ENCODE assay signal across 10 mouse cellular contexts in the genomic region with DNA sequence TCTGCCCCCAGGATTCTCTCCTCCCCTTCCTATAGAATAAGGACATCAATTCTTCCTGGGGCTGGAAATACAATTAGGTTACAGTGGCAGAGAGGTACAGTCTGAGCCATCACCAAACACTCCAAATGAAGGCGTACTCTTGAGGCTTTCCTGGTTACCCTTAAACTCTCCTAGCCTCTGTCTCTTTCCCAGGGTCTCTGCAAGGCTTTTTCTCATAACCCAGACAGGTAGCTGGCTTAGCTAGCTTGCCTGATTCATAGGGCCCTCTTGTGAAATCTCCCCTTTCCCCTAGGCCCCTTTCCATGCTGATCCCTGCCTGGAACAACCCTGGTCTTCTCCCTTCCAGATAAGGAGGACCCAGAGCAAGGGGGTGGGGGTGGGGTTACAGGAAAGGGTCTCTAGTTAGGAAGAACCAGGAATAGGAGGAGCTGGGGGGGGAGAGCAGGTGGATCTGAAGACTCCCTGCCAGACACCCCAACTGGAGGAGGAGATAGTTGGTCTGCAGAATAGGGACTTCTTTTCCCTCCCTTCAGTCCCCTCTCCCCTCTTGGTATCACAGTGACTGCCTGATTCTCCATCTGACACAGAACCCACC. TPM values are rescaled to one million over a fixed set of nuclear protein-coding genes. Genes with fewer than 3 reads are reported as not detected.
DNase-seq lines count a peak whose midpoint lies in the region; ATAC-seq and TF ChIP-seq lines count a peak whose summit lies in the region.
"Had no signal": no experiment of that assay in that cellular context is flagged by ENCODE, and none has a peak within 500 bp of the region (broad histone marks: within the 10 kb centered on the region; RNA-seq: fewer than 3 reads in every experiment).

No protein-coding gene starts in this region.

- H3K9ac ChIP-seq in kidney, postnatal 0 days (ENCODE audit: low read depth, low read length): peak overlapping the region; percentile 45; the same call in 1 of the 2 replicates
- H3K9ac ChIP-seq in embryonic facial prominence, embryonic 15.5 days: no peak overlapping the region; the same call in 1 of the 2 replicates
- H3K9ac ChIP-seq in intestine, embryonic 16.5 days (ENCODE audit: low read depth, low read length): peak overlapping the region; percentile 73
- peak overlapping the region; percentile 24; the same call in 1 of the 2 replicates for H3K9ac ChIP-seq in midbrain, postnatal 0 days (replicated peaks; ENCODE audit: low read length, poor library complexity, severe bottlenecking)

- H3K4me2 ChIP-seq in kidney, postnatal 0 days (ENCODE audit: low read length): peak overlapping the region; percentile 95
- peak overlapping the region; percentile 86 for H3K4me2 ChIP-seq in embryonic facial prominence, embryonic 15.5 days (replicated peaks)
- peak overlapping the region; percentile 93 for H3K4me2 ChIP-seq in intestine, embryonic 16.5 days (ENCODE audit: low read depth, low read length)
- H3K4me2 ChIP-seq in midbrain, postnatal 0 days (ENCODE audit: low read depth, low read length, poor library complexity, severe bottlenecking): peak overlapping the region; percentile 98

- peak overlapping the region; percentile 60 for H3K4me3 ChIP-seq in kidney, postnatal 0 days (replicated peaks; ENCODE audit: low read depth, low read length)
- peak overlapping the region; percentile 72 for H3K4me3 ChIP-seq in embryonic facial prominence, embryonic 15.5 days (replicated peaks)
- peak overlapping the region; percentile 70 for H3K4me3 ChIP-seq in intestine, embryonic 16.5 days (ENCODE audit: low read length)
- H3K4me3 ChIP-seq in midbrain, postnatal 0 days (ENCODE audit: low read depth, low read length): peak overlapping the region; percentile 60

- peaks cover 20% of the 10 kb centered on the region; the same call in 1 of the 2 replicates for H3K4me1 ChIP-seq in kidney, postnatal 0 days (replicated peaks; ENCODE audit: insufficient read depth, low read length)
- peaks cover 55% of the 10 kb centered on the region for H3K4me1 ChIP-seq in embryonic facial prominence, embryonic 15.5 days
- H3K4me1 ChIP-seq in intestine, embryonic 16.5 days (ENCODE audit: control insufficient read depth, insufficient read depth, low read length): peaks cover 32% of the 10 kb centered on the region
- peaks cover 11% of the 10 kb centered on the region; the same call in 1 of the 2 replicates for H3K4me1 ChIP-seq in midbrain, postnatal 0 days (ENCODE audit: insufficient read depth, low read length)

- H3K9me3 ChIP-seq in kidney, postnatal 0 days (replicated peaks; ENCODE audit: low read length): no peaks in the 10 kb centered on the region
- H3K9me3 ChIP-seq in embryonic facial prominence, embryonic 15.5 days (replicated peaks): no peaks in the 10 kb centered on the region
- no peaks in the 10 kb centered on the region for H3K9me3 ChIP-seq in intestine, embryonic 16.5 days (ENCODE audit: control insufficient read depth, low read length)
- no peaks in the 10 kb centered on the region for H3K9me3 ChIP-seq in midbrain, postnatal 0 days (ENCODE audit: low read length)

- WGBS in kidney, postnatal 0 days: 95% methylated on average over 1 of the region's 1 CpGs
- 38% methylated on average over 1 of the region's 1 CpGs for WGBS in embryonic facial prominence, embryonic 15.5 days
- 50% methylated on average over 1 of the region's 1 CpGs for WGBS in intestine, embryonic 16.5 days
- WGBS in midbrain, postnatal 0 days: 77% methylated on average over 1 of the region's 1 CpGs

- H3K27me3 ChIP-seq in kidney, postnatal 0 days (ENCODE audit: insufficient read depth, low read length): no peaks in the 10 kb centered on the region
- H3K27me3 ChIP-seq in embryonic facial prominence, embryonic 15.5 days: no peaks in the 10 kb centered on the region
- no peaks in the 10 kb centered on the region for H3K27me3 ChIP-seq in intestine, embryonic 16.5 days (replicated peaks; ENCODE audit: control insufficient read depth, insufficient read depth, low read length)
- H3K27me3 ChIP-seq in midbrain, postnatal 0 days (ENCODE audit: insufficient read depth, low read length): 0 out of 2 replicates have a peak, but pooled peaks cover 3% of the 10 kb centered on the region

- TF ChIP-seq CTCF in kidney, postnatal 0 days (IDR thresholded peaks at IDR 0.05; ENCODE audit: low read depth): no peak
- TF ChIP-seq CTCF in midbrain, postnatal 0 days (IDR thresholded peaks at IDR 0.05): no peak

- H3K36me3 ChIP-seq in kidney, postnatal 0 days (ENCODE audit: insufficient read depth, low read length): no peaks in the 10 kb centered on the region
- no peaks in the 10 kb centered on the region for H3K36me3 ChIP-seq in embryonic facial prominence, embryonic 15.5 days
- H3K36me3 ChIP-seq in intestine, embryonic 16.5 days (ENCODE audit: control insufficient read depth, insufficient read depth, low read length): no peaks in the 10 kb centered on the region
- no peaks in the 10 kb centered on the region for H3K36me3 ChIP-seq in midbrain, postnatal 0 days (ENCODE audit: insufficient read depth, low read length)

- ATAC-seq in kidney, postnatal 0 days (replicated peaks; ENCODE audit: low FRiP score, low read depth): no peak
- no peak for ATAC-seq in embryonic facial prominence, embryonic 15.5 days (ENCODE audit: insufficient number of reproducible peaks, low FRiP score, low TSS enrichment, low read depth)
- ATAC-seq in intestine, embryonic 16.5 days: no peak
- no peak for ATAC-seq in midbrain, postnatal 0 days (ENCODE audit: low FRiP score)

- no peak overlapping the region for H3K27ac ChIP-seq in kidney, postnatal 0 days
- peak overlapping the region; percentile 93; the same call in 1 of the 2 replicates for H3K27ac ChIP-seq in embryonic facial prominence, embryonic 15.5 days (replicated peaks)
- no peak overlapping the region for H3K27ac ChIP-seq in intestine, embryonic 16.5 days (ENCODE audit: low read length)
- no peak overlapping the region for H3K27ac ChIP-seq in midbrain, postnatal 0 days (ENCODE audit: low read depth, low read length)
- H3K27ac ChIP-seq: macrophage had no signal

- DNase-seq in kidney, postnatal 0 days (ENCODE audit: low spot score): no peak
- no peak for DNase-seq in kidney, postnatal 10 days
- DNase-seq in midbrain, postnatal 0 days (ENCODE audit: low spot score): no peak
- DNase-seq in adrenal gland, postnatal 25 days: no peak
- no peak for DNase-seq in layer of hippocampus, postnatal 25 days (ENCODE audit: extremely low spot score in 1 of 2, low spot score in 1 of 2)
- no peak for DNase-seq in B cell, adult 2 months
- DNase-seq: thymus, postnatal 4 days had no signal

RNA-seq across cellular contexts. Expression of a gene that starts 1.9 kb away (rescaled TPM):
- 5.6 and 7.2 TPM in 2 replicates for polyA plus RNA-seq in kidney, postnatal 0 days (2015; fragmentation: Nextera tagmentation; extraction: Ambion mirVana)
- 22.3 and 24.4 TPM in 2 replicates for polyA plus RNA-seq in embryonic facial prominence, embryonic 15.5 days (2015; fragmentation: Nextera tagmentation; extraction: Ambion mirVana)
- polyA plus RNA-seq in intestine, embryonic 16.5 days (2015; fragmentation: Nextera tagmentation; extraction: Ambion mirVana): 14.8 and 14.9 TPM in 2 replicates
- 48.3 and 62.3 TPM in 2 replicates for total RNA-seq in midbrain, postnatal 0 days (2014; rRNA removed)
- 11.3 and 12.1 TPM in 2 replicates for polyA plus RNA-seq in midbrain, postnatal 0 days (2015; fragmentation: Nextera tagmentation; extraction: Ambion mirVana)
- total RNA-seq in adrenal gland, postnatal 25 days (2021): 20.7 and 25.7 TPM in 2 replicates
- 10 to 100 TPM; 67.6 to 79.3 TPM for total RNA-seq in layer of hippocampus, postnatal 25 days (2021)
